Mouse (Mus musculus) forelimb bud, embryonic 11.5 days (tissue): ENCODE data around the gene Prlhr.
A peak's percentile ranks its signal among the peaks of the same experiment; 100 is the strongest.

Experiments used
- DNase-seq: peaks from one replicate; pipeline ENCODE4 v3.0.0-alpha.2; 2012; ENCODE audit warnings: low read depth, low spot score

Prlhr gene

GRCm38 (mm10) chr19:60468254-60468762 is at the start of gene Prlhr:
TSS of gene Prlhr (minus strand) at chr19:60468304.
- no peak for DNase-seq

- DNase-seq = no peak
These were observed 47.0 kb upstream of the Prlhr start for GRCm38 (mm10) chr19:60515064-60515463.

- no peak for DNase-seq
These were observed 45.3 kb upstream of the Prlhr start for GRCm38 (mm10) chr19:60513431-60513830.

GRCm38 (mm10) chr19:60500209-60500608 is 32.1 kb upstream of the Prlhr start:
- DNase-seq = no peak

GRCm38 (mm10) chr19:60497171-60497570 is 29.1 kb upstream of the Prlhr start:
- no peak for DNase-seq

GRCm38 (mm10) chr19:60495772-60496171 is 27.7 kb upstream of the Prlhr start:
- DNase-seq = no peak

GRCm38 (mm10) chr19:60489566-60489965 is 21.5 kb upstream of the Prlhr start:
- no peak for DNase-seq

GRCm38 (mm10) chr19:60485261-60485660 is 17.2 kb upstream of the Prlhr start:
- no peak for DNase-seq

GRCm38 (mm10) chr19:60478859-60479258 is 10.8 kb upstream of the Prlhr start:
- no peak for DNase-seq

- DNase-seq = no peak
These were observed 9.7 kb upstream of the Prlhr start for GRCm38 (mm10) chr19:60477788-60478187.

- peak; percentile 81 for DNase-seq
These were observed 742 bp upstream of the Prlhr start for GRCm38 (mm10) chr19:60468846-60469245.

- no peak for DNase-seq
These were observed 506 bp downstream of the Prlhr start for GRCm38 (mm10) chr19:60467588-60468007.

GRCm38 (mm10) chr19:60466953-60467570 is 1.0 kb downstream of the Prlhr start:
- peak; percentile 61 for DNase-seq

GRCm38 (mm10) chr19:60465726-60466125 is 2.4 kb downstream of the Prlhr start:
- no peak for DNase-seq

GRCm38 (mm10) chr19:60463896-60464295 is 4.2 kb downstream of the Prlhr start:
- DNase-seq = no peak

GRCm38 (mm10) chr19:60463440-60463839 is 4.7 kb downstream of the Prlhr start:
- DNase-seq = no peak

- DNase-seq = no peak
These were observed 6.6 kb downstream of the Prlhr start for GRCm38 (mm10) chr19:60461476-60461875.

- no peak for DNase-seq
These were observed 8.4 kb downstream of the Prlhr start for GRCm38 (mm10) chr19:60459680-60460079.

- DNase-seq = no peak
These were observed 9.0 kb downstream of the Prlhr start for GRCm38 (mm10) chr19:60459071-60459470.

- DNase-seq = no peak
These were observed 12.3 kb downstream of the Prlhr start for GRCm38 (mm10) chr19:60455791-60456190.

GRCm38 (mm10) chr19:60440531-60440930 is 27.6 kb downstream of the Prlhr start:
- DNase-seq = no peak

- DNase-seq = no peak
These were observed 28.0 kb downstream of the Prlhr start for GRCm38 (mm10) chr19:60440083-60440482.

GRCm38 (mm10) chr19:60437566-60438241 is 30.4 kb downstream of the Prlhr start:
- peak; percentile 53 for DNase-seq
